Mouse (Mus musculus) megakaryocyte, embryonic 14.5 days (primary cell): ENCODE measurements at regions not wholly inside any gene's neighbourhood (a gene's known extent, or its start where the extent isn't known, plus 50 kb on each side); places are given as distances from the start of the nearest gene placed in this dataset.

ENCODE experiments used
- FLI1 ChIP-seq: IDR thresholded peaks from 2 replicates; pipeline ENCODE4 v1.6.1; 2012; ENCODE audit warnings: low read length, inconsistent platforms, mixed read lengths
- GATA1 ChIP-seq: IDR thresholded peaks from 3 replicates; pipeline ENCODE4 v1.6.1; 2012; ENCODE audit warnings: mixed read lengths, low read length, inconsistent platforms, borderline replicate concordance

DNA sequence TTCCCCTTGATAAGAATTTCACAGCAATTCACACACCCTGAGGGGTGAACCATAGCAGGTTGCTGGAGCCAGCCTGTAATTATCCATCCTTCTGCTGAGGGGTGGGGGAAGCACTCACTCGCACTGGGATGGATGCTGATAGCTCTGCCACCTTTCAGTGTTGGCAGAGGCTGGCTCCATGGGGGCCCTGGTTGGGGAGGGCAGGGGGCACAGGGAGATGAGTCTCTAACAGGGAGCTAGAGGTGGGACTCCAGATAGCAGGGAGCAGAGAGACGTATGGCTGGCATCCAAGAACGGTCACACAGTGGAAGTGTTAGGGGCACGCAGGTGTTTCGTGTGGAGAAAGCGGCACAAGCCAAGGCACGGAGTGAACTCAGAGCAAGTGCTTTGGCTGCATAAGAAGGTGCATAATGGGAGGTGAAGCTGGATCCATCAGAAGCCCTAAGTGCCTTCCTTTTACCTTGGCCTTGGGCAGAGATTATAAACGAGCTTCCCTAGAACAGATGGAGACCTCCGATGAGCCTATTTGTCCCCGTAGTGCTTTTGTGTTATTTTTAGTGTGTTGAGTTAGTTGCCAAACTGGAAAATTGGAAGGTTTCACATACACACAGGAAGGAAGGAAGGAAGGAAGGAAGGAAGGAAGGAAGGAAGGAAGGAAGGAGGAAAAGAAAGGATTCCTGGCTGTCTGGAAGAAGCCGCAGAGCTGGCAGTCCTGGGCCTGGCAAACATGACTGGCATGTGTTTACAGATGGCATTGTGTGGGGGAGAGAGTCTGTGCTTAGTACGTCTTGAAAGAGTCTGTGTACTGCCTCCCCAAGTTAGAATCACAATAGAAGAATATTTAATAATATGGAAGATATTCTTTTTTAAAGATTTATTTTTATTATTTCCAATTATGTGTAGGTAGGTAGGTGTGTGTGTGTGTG lies 108.6 kb upstream of the Aldh1b1 start:
- TF ChIP-seq GATA1, result no peak
- TF ChIP-seq FLI1, result no peak
